Mouse (Mus musculus) MEL (cell line): ENCODE measurements around the gene Rap1b. TPM values are rescaled to one million over a fixed set of nuclear protein-coding genes. Genes with fewer than 3 reads are reported as not detected.

Experiments used
- DNase-seq: peaks from one replicate; pipeline ENCODE4 v3.0.0; 2011; ENCODE audit warnings: low read depth, low spot score
- H3K27ac ChIP-seq: 2 replicates; pipeline ENCODE4 v1.5.1; 2012; ENCODE audit warnings: low read depth, mild to moderate bottlenecking, control low read depth, low read length, moderate library complexity; ENCODE audit not compliant: control insufficient read depth
- H3K27me3 ChIP-seq, 2 experiments: fragments of 150-350 bp in 1 of 2; sonication (generic) in 1 of 2; 2 replicates each; pipeline ENCODE4 v1.6.1; 2012; ENCODE audit warnings: low read length in 2 of 2, mild to moderate bottlenecking in 2 of 2, improper control_type of control experiment in 1 of 2, moderate library complexity in 1 of 2; ENCODE audit not compliant: insufficient read depth in 2 of 2, control insufficient read depth in 1 of 2
- H3K36me3 ChIP-seq, 2 experiments: 2 replicates each; pipeline ENCODE4 v1.6.1; 2012 to 2014; ENCODE audit warnings: low read length in 2 of 2, improper control_type of control experiment in 1 of 2, inconsistent platforms in 1 of 2, mild to moderate bottlenecking in 1 of 2; ENCODE audit not compliant: insufficient read depth in 2 of 2, control insufficient read depth in 1 of 2
- H3K4me1 ChIP-seq, 2 experiments: fragments of 150-350 bp in 1 of 2; sonication (generic) in 1 of 2; 2 replicates each; pipeline ENCODE4 v1.6.1; 2012; ENCODE audit warnings: low read length in 2 of 2, improper control_type of control experiment in 1 of 2, mild to moderate bottlenecking in 1 of 2; ENCODE audit not compliant: insufficient read depth in 2 of 2, control insufficient read depth in 1 of 2
- H3K4me3 ChIP-seq, 2 experiments: fragments of 150-350 bp in 1 of 2; sonication (generic) in 1 of 2; 2 replicates each; pipeline ENCODE4 v1.5.1; 2012; ENCODE audit warnings: low read depth in 2 of 2, low read length in 2 of 2, mild to moderate bottlenecking in 2 of 2, moderate library complexity in 2 of 2, control low read depth in 1 of 2, improper control_type of control experiment in 1 of 2; ENCODE audit not compliant: control insufficient read depth in 1 of 2, insufficient read depth in 1 of 2
- H3K79me2 ChIP-seq: 2 replicates; pipeline ENCODE4 v1.6.1; 2012; ENCODE audit warnings: mild to moderate bottlenecking, low read length, moderate library complexity; ENCODE audit not compliant: control insufficient read depth, poor library complexity, insufficient read depth
- H3K9ac ChIP-seq: 2 replicates; pipeline ENCODE4 v1.6.1; 2012; ENCODE audit warnings: low read depth, mild to moderate bottlenecking, control low read depth, low read length, moderate library complexity; ENCODE audit not compliant: control insufficient read depth, poor library complexity, severe bottlenecking
- H3K9me3 ChIP-seq: fragments of 150-350 bp; sonication (generic); replicated peaks from 2 replicates; pipeline ENCODE4 v1.6.1; 2012; ENCODE audit warnings: mild to moderate bottlenecking, low read length, improper control_type of control experiment, moderate library complexity; ENCODE audit not compliant: insufficient read depth
- CTCF ChIP-seq, 3 experiments: IDR thresholded peaks in 2 of 3; conservative IDR thresholded peaks in 1 of 3; 2 replicates each; pipeline ENCODE4 v1.5.1; 2011 to 2012; ENCODE audit warnings: low read length in 3 of 3, low read depth in 2 of 3, mild to moderate bottlenecking in 2 of 3, improper control_type of control experiment in 1 of 3, inconsistent platforms in 1 of 3, mixed read lengths in 1 of 3, moderate library complexity in 1 of 3; ENCODE audit not compliant: control insufficient read depth in 1 of 3, insufficient read depth in 1 of 3, poor library complexity in 1 of 3, severe bottlenecking in 1 of 3
- E2F4 ChIP-seq: IDR thresholded peaks from 2 replicates; pipeline ENCODE4 v1.6.1; 2011; ENCODE audit warnings: low read depth, low read length, improper control_type of control experiment, borderline replicate concordance
- EP300 ChIP-seq, 2 experiments: IDR thresholded peaks; 2 replicates each; pipeline ENCODE4 v1.6.1; 2011; ENCODE audit warnings: improper control_type of control experiment in 2 of 2, low read length in 2 of 2, low read depth in 1 of 2, mild to moderate bottlenecking in 1 of 2
- GATA1 ChIP-seq: IDR thresholded peaks from 2 replicates; pipeline ENCODE4 v1.6.1; 2011; ENCODE audit warnings: low read depth, low read length, improper control_type of control experiment
- HCFC1 ChIP-seq: IDR thresholded peaks from 2 replicates; pipeline ENCODE4 v1.6.1; 2012; ENCODE audit warnings: low read depth, mild to moderate bottlenecking, inconsistent platforms, low read length, improper control_type of control experiment, moderate library complexity
- JUND ChIP-seq: IDR thresholded peaks from 2 replicates; pipeline ENCODE4 v1.6.1; 2011; ENCODE audit warnings: low read depth, mild to moderate bottlenecking, improper control_type of control experiment, low read length
- MAFK ChIP-seq: IDR thresholded peaks from 2 replicates; pipeline ENCODE4 v1.6.1; 2011; ENCODE audit warnings: low read depth, mild to moderate bottlenecking, low read length, improper control_type of control experiment, borderline replicate concordance
- MAX ChIP-seq: IDR thresholded peaks from 2 replicates; pipeline ENCODE4 v1.6.1; 2011; ENCODE audit warnings: low read length, improper control_type of control experiment
- MAZ ChIP-seq: IDR thresholded peaks from 2 replicates; pipeline ENCODE4 v1.6.1; 2012; ENCODE audit warnings: low read depth, mild to moderate bottlenecking, inconsistent platforms, low read length, improper control_type of control experiment
- MEF2A ChIP-seq: IDR thresholded peaks from 2 replicates; pipeline ENCODE4 v1.6.1; 2014; ENCODE audit warnings: low read depth, mild to moderate bottlenecking, inconsistent platforms, low read length, improper control_type of control experiment; ENCODE audit not compliant: poor library complexity, insufficient replicate concordance, severe bottlenecking; ENCODE audit errors: extremely low read depth
- MYB ChIP-seq: IDR thresholded peaks from 2 replicates; pipeline ENCODE4 v1.6.1; 2011; ENCODE audit warnings: mild to moderate bottlenecking, low read depth, low read length, improper control_type of control experiment
- MYC ChIP-seq: IDR thresholded peaks from 2 replicates; pipeline ENCODE4 v1.6.1; 2011; ENCODE audit warnings: low read depth, mild to moderate bottlenecking, low read length, improper control_type of control experiment, moderate library complexity
- NELFE ChIP-seq: IDR thresholded peaks from 2 replicates; pipeline ENCODE4 v1.6.1; 2011; ENCODE audit warnings: low read depth, low read length, improper control_type of control experiment
- POLR2A ChIP-seq, 2 experiments: IDR thresholded peaks; 2 replicates each; pipeline ENCODE4 v1.6.1; 2011 to 2012; ENCODE audit warnings: low read length in 2 of 2, mild to moderate bottlenecking in 2 of 2, control low read depth in 1 of 2, improper control_type of control experiment in 1 of 2, low read depth in 1 of 2, moderate library complexity in 1 of 2; ENCODE audit not compliant: control insufficient read depth in 1 of 2, insufficient read depth in 1 of 2, poor library complexity in 1 of 2
- SMC3 ChIP-seq: IDR thresholded peaks from 2 replicates; pipeline ENCODE4 v1.6.1; 2011; ENCODE audit warnings: low read depth, low read length, improper control_type of control experiment
- TBP ChIP-seq: IDR thresholded peaks from 2 replicates; pipeline ENCODE4 v1.8.0; 2011; ENCODE audit warnings: low read depth, low read length, improper control_type of control experiment
- UBTF ChIP-seq: IDR thresholded peaks from 2 replicates; pipeline ENCODE4 v1.6.1; 2012; ENCODE audit warnings: low read depth, mild to moderate bottlenecking, inconsistent platforms, low read length, improper control_type of control experiment, moderate library complexity, borderline replicate concordance; ENCODE audit not compliant: insufficient read depth
- USF1 ChIP-seq: IDR thresholded peaks from 2 replicates; pipeline ENCODE4 v1.6.1; 2014; ENCODE audit warnings: low read depth, mild to moderate bottlenecking, inconsistent platforms, low read length, improper control_type of control experiment, moderate library complexity
- USF2 ChIP-seq, 2 experiments: IDR thresholded peaks; 2 replicates each; pipeline ENCODE4 v1.6.1; 2011 to 2012; ENCODE audit warnings: improper control_type of control experiment in 2 of 2, low read length in 2 of 2, borderline replicate concordance in 1 of 2, inconsistent platforms in 1 of 2, low read depth in 1 of 2, mild to moderate bottlenecking in 1 of 2; ENCODE audit not compliant: insufficient read depth in 1 of 2
- polyA plus RNA-seq, 2 experiments: library from polyadenylated mRNA; stranded (reverse) in 1 of 2; unstranded in 1 of 2; fragments of >175 nt in 1 of 2; fragments of >200 nt in 1 of 2; gene quantifications; 2 replicates each; pipeline versions ENCODE4 v1.2.1 to v1.2.4; 2012; ENCODE audit warnings: low replicate concordance in 2 of 2, low read depth in 1 of 2; ENCODE audit not compliant: insufficient read length in 2 of 2, insufficient read depth in 1 of 2, missing spikeins in 1 of 2
- total RNA-seq: library from RNA; depleted of rRNA; stranded (reverse); fragments of 300-350 nt; gene quantifications from 2 replicates; pipeline ENCODE4 v1.2.3, GENCODE M21; 2012

The Rap1b gene
- total and polyA plus RNA-seq, 3 experiments = 42.3 to 89.1 (median 83.3) TPM

GRCm38 (mm10) chr10:117818600-117818999 lies 27.2 kb downstream of the Rap1b start:
- H3K4me3 ChIP-seq = no peak overlapping the region
- no peak overlapping the region for H3K9ac ChIP-seq
- H3K36me3 ChIP-seq = peaks cover 0 to 31% of the 10 kb centered on the region in 2 experiments; a peak in 2 of 4 replicates
- H3K79me2 ChIP-seq = no peaks in the 10 kb centered on the region
- H3K9me3 ChIP-seq = no peaks in the 10 kb centered on the region
- no peaks in the 10 kb centered on the region for H3K27me3 ChIP-seq
- H3K4me1 ChIP-seq = no peaks in the 10 kb centered on the region
- TF ChIP-seq JUND (no peak), USF1 (no peak), MAX (no peak), E2F4 (no peak), USF2 (IDR thresholded peaks at IDR 0.05; ENCODE audit: borderline replicate concordance in 1 of 2, insufficient read depth in 1 of 2, low read depth in 1 of 2, low read length in 2 of 2) (no peak), GATA1 (no peak), TBP (no peak), MAZ (no peak), UBTF (no peak), MYC (no peak), MYB (no peak)
- TF ChIP-seq, all 39 proteins: peak for 0
- no peak overlapping the region for H3K27ac ChIP-seq
- DNase-seq = no peak

GRCm38 (mm10) chr10:117816721-117817120 lies 29.1 kb downstream of the Rap1b start:
- no peak for DNase-seq
- H3K36me3 ChIP-seq = peaks cover 0 to 21% of the 10 kb centered on the region in 2 experiments; a peak in 2 of 4 replicates
- no peak overlapping the region for H3K9ac ChIP-seq
- no peak overlapping the region for H3K27ac ChIP-seq
- no peaks in the 10 kb centered on the region for H3K79me2 ChIP-seq
- H3K9me3 ChIP-seq = no peaks in the 10 kb centered on the region
- no peaks in the 10 kb centered on the region for H3K4me1 ChIP-seq
- H3K4me3 ChIP-seq = no peak overlapping the region
- no peaks in the 10 kb centered on the region for H3K27me3 ChIP-seq
- no peak for TF ChIP-seq UBTF
- no peak for TF ChIP-seq MAX
- no peak for TF ChIP-seq USF2 (IDR thresholded peaks at IDR 0.05; ENCODE audit: borderline replicate concordance in 1 of 2, insufficient read depth in 1 of 2, low read depth in 1 of 2, low read length in 2 of 2)
- TF ChIP-seq HCFC1 = no peak
- TF ChIP-seq EP300 (IDR thresholded peaks at IDR 0.05; ENCODE audit: low read depth in 1 of 2, low read length in 2 of 2) = no peak
- no peak for TF ChIP-seq MEF2A
- TF ChIP-seq CTCF (IDR thresholded peaks at IDR 0.05 in 2 of 3, conservative IDR thresholded peaks at IDR 0.05 in 1 of 3; ENCODE audit: control insufficient read depth in 1 of 3, insufficient read depth in 1 of 3, low read depth in 2 of 3, low read length in 3 of 3, poor library complexity in 1 of 3, severe bottlenecking in 1 of 3) = no peak
- TF ChIP-seq SMC3 = no peak
- TF ChIP-seq MAFK = no peak
- TF ChIP-seq TBP = no peak
- no peak for TF ChIP-seq JUND
- TF ChIP-seq NELFE = no peak
- TF ChIP-seq USF1 = no peak
- TF ChIP-seq MAZ = no peak
- TF ChIP-seq POLR2A (IDR thresholded peaks at IDR 0.05; ENCODE audit: control insufficient read depth in 1 of 2, insufficient read depth in 1 of 2, low read depth in 1 of 2, low read length in 2 of 2, poor library complexity in 1 of 2) = no peak
